Mouse (Mus musculus) hindbrain, embryonic 12.5 days (tissue): Measurements from ENCODE around the gene Tomm40l. TPM values are rescaled to one million over a fixed set of nuclear protein-coding genes. Genes with fewer than 3 reads are reported as not detected.

ENCODE experiments used
- ATAC-seq: fragments of 200-750 bp; cut with Nextera tagmentation; 2 replicates; pipeline ENCODE4 v1.8.0; 2017; ENCODE audit warnings: moderate TSS enrichment; ENCODE audit not compliant: low FRiP score
- H3K27ac ChIP-seq: fragments of 300-500 bp; sonication (generic); 2 replicates; pipeline ENCODE4 v1.5.1; 2016; ENCODE audit warnings: mild to moderate bottlenecking
- H3K27me3 ChIP-seq: fragments of 300-500 bp; sonication (generic); 2 replicates; pipeline ENCODE4 v1.6.1; 2016; ENCODE audit warnings: mild to moderate bottlenecking
- H3K36me3 ChIP-seq: fragments of 300-500 bp; sonication (generic); 2 replicates; pipeline ENCODE4 v1.6.1; 2016; ENCODE audit warnings: mild to moderate bottlenecking
- H3K4me1 ChIP-seq: fragments of 300-500 bp; sonication (generic); 2 replicates; pipeline ENCODE4 v1.6.1; 2016
- H3K4me2 ChIP-seq: fragments of 300-500 bp; sonication (generic); replicated peaks from 2 replicates; pipeline ENCODE4 v1.6.1; 2016; ENCODE audit warnings: mild to moderate bottlenecking
- H3K4me3 ChIP-seq: fragments of 300-500 bp; sonication (generic); 2 replicates; pipeline ENCODE4 v1.5.1; 2016; ENCODE audit warnings: mild to moderate bottlenecking
- H3K9ac ChIP-seq: fragments of 300-500 bp; sonication (generic); 2 replicates; pipeline ENCODE4 v1.6.1; 2016; ENCODE audit warnings: mild to moderate bottlenecking, moderate library complexity
- H3K9me3 ChIP-seq: fragments of 300-500 bp; sonication (generic); replicated peaks from 2 replicates; pipeline ENCODE4 v1.6.1; 2016; ENCODE audit warnings: mild to moderate bottlenecking
- WGBS: fragments of 180-500 bp; shearing (Covaris S2); methylation state at CpG from one replicate; pipeline ENCODE4 v1.1.7; 2016; 5-methylcytosine and 5-hydroxymethylcytosine counted together
- polyA plus RNA-seq: library from polyadenylated mRNA; unstranded; fragments of >200 nt; fragmentation: Nextera tagmentation; extraction: Ambion mirVana; gene quantifications from 2 replicates; pipeline ENCODE4 v1.2.1, GENCODE M21; 2016

Gene Tomm40l
- polyA plus RNA-seq, 1 experiment from 2014 or later = 28.1 TPM

DNA sequence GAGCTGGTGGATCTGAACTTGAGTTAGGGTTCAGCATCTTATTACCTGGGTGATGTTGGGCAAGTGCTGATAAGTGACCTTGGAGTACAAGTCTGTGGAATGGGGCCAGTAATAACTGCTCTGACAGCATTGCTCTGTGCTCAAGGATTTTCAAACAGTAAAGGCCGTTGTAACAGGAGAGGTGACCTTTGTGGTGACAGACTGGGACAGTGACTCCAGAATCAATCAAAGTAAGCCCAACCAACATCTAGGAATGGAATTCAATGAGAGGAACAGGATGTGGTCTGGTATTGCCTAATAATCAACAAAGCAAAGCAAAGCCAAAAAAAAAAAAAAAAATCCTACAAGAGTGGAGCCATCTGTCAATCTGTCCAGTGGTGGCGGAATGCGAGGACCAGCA, 38.0 kb upstream of the Tomm40l start:
- Histone ChIP-seq H3K27me3 (no peaks in the 10 kb centered on the region), H3K9me3 (no peaks in the 10 kb centered on the region), H3K4me1 (peaks cover 11% of the 10 kb centered on the region), H3K4me2 (no peak overlapping the region), H3K9ac (no peak overlapping the region), H3K4me3 (no peak overlapping the region), H3K27ac (no peak overlapping the region), H3K36me3 (no peaks in the 10 kb centered on the region)
- WGBS = 81% methylated on average over 3 of the region's 3 CpGs
- no peak for ATAC-seq

DNA sequence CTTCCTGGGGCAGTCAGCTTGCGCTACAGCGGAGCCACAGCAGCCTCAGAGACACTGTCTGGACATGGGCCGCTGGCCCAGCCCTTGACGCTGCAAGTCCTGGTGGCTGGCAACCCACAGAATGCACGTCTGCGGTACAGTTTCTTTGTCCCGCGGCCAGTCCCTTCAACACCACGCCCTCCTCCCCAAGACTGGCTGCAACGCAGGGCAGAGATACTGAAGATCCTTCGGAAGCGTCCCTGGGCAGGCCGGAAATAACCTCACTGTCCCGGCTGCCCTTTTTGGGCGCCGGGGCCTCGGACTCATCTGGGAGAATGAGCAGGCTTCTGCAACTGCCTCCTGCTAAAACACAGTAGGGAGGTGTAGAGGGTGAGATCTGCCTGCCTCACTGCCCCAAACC, 36.6 kb upstream of the Tomm40l start:
- Histone ChIP-seq H3K36me3 (no peaks in the 10 kb centered on the region), H3K4me3 (no peak overlapping the region), H3K27ac (no peak overlapping the region), H3K4me2 (no peak overlapping the region), H3K27me3 (no peaks in the 10 kb centered on the region), H3K9me3 (no peaks in the 10 kb centered on the region), H3K4me1 (peaks cover 11% of the 10 kb centered on the region), H3K9ac (no peak overlapping the region)
- ATAC-seq = no peak
- WGBS = 80% methylated on average over 17 of the region's 17 CpGs

DNA sequence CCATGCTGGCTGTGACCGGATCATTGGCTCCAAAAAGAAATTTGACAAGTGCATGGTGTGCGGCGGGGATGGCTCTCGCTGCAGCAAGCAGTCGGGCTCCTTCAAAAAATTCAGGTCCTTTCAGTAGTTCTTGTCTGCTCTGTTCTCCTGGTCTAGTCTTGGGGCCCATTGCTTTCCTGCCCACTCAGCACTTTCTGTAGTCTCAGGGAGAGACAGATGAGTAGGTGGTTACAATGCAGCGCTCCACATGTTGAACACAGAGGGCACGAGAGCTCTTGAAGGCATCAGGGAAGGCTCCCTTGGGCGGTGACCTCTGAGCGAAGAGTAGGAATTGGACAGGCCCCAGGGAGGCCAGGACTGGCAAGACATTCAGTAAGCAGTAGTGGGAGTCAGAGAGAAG, 35.5 kb upstream of the Tomm40l start:
- ATAC-seq = no peak
- 82% methylated on average over 9 of the region's 9 CpGs for WGBS
- Histone ChIP-seq H3K4me3 (no peak overlapping the region), H3K9me3 (no peaks in the 10 kb centered on the region), H3K4me2 (no peak overlapping the region), H3K27ac (no peak overlapping the region), H3K36me3 (no peaks in the 10 kb centered on the region), H3K27me3 (no peaks in the 10 kb centered on the region), H3K4me1 (peaks cover 6% of the 10 kb centered on the region), H3K9ac (no peak overlapping the region)

DNA sequence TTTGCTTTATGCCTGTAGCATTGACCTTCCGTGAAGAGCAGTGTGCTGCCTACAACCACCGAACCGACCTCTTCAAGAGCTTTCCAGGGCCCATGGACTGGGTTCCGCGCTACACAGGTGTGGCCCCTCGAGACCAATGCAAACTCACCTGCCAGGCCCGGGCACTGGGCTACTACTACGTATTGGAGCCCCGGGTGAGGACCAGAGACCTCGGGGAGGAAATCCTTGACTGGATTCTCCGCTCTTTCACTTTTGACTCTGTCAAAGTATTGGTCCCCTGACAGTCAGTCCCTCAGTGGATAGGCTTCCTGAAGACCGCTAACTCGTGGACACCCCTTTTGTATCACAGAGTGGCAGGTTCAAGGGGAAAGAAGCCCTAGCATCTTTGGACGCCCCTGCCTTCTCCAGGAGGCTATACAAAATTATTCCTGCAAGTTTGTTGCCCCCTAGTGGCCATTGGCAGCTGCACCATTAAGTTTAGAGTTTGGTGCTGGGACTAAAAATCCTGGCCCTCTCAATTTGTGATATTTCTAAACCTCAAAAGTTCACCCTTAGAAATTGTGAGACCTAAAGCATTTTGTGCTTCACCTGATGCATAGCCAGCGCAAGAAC, 34.7 kb upstream of the Tomm40l start:
- Histone ChIP-seq H3K4me2 (no peak overlapping the region), H3K4me3 (no peak overlapping the region), H3K36me3 (no peaks in the 10 kb centered on the region), H3K9me3 (no peaks in the 10 kb centered on the region), H3K9ac (no peak overlapping the region), H3K4me1 (peaks cover 7% of the 10 kb centered on the region), H3K27ac (no peak overlapping the region), H3K27me3 (no peaks in the 10 kb centered on the region)
- 66% methylated on average over 15 of the region's 15 CpGs for WGBS
- ATAC-seq = peak; percentile 41; the same call in 1 of the 2 replicates

DNA sequence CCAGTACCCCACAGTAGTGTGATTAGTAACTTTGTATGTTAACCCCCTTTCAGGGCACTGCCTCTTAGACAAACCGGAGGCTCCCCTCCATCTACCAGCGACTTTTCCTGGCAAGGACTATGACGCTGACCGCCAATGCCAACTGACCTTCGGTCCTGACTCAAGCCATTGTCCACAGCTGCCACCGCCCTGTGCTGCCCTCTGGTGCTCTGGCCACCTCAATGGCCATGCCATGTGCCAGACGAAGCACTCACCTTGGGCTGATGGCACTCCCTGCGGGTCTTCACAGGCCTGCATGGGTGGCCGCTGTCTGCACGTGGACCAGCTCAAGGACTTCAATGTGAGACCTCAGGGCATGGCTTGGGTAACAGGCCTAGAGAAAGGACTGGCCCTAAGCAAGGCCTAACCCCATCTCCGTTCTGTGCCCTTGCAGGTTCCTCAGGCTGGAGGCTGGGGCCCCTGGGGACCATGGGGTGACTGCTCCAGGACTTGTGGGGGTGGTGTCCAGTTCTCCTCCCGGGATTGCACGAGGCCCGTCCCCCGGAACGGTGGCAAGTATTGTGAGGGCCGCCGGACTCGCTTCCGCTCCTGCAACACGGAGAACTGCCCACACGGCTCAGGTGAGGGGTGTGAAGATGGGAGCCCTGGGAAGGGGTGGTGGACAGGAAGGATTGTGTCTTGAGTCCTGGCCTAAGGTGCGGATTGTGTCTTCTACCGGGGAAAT, 33.9 kb upstream of the Tomm40l start:
- WGBS = 90% methylated on average over 24 of the region's 24 CpGs
- no peaks in the 10 kb centered on the region for H3K36me3 ChIP-seq
- H3K9ac ChIP-seq = no peak overlapping the region
- no peaks in the 10 kb centered on the region for H3K27me3 ChIP-seq
- H3K4me1 ChIP-seq = peaks cover 14% of the 10 kb centered on the region
- ATAC-seq = no peak
- no peak overlapping the region for H3K4me2 ChIP-seq
- no peak overlapping the region for H3K4me3 ChIP-seq
- H3K9me3 ChIP-seq = no peaks in the 10 kb centered on the region
- no peak overlapping the region for H3K27ac ChIP-seq

DNA sequence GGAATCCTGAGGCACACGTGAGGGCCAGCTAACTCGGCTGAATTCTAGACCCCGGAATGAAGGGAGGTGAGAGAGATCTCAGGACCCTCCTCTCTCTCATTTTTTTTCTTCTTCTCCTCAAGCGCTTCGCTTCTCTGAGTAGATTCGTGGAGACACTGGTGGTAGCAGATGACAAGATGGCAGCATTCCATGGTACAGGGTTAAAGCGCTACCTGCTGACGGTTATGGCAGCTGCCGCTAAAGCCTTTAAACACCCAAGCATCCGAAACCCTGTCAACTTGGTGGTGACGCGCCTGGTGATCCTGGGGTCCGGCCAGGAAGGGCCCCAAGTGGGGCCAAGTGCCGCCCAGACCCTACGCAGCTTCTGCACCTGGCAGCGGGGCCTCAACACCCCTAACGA, 30.1 kb upstream of the Tomm40l start:
- no peak for ATAC-seq
- peak overlapping the region; percentile 55 for H3K4me2 ChIP-seq
- H3K36me3 ChIP-seq = no peaks in the 10 kb centered on the region
- no peaks in the 10 kb centered on the region for H3K27me3 ChIP-seq
- H3K9ac ChIP-seq = no peak overlapping the region
- WGBS = 50% methylated on average over 17 of the region's 17 CpGs
- H3K4me3 ChIP-seq = peak overlapping the region; percentile 29
- peak overlapping the region; percentile 81 for H3K27ac ChIP-seq
- no peaks in the 10 kb centered on the region for H3K9me3 ChIP-seq
- H3K4me1 ChIP-seq = peaks cover 43% of the 10 kb centered on the region

DNA sequence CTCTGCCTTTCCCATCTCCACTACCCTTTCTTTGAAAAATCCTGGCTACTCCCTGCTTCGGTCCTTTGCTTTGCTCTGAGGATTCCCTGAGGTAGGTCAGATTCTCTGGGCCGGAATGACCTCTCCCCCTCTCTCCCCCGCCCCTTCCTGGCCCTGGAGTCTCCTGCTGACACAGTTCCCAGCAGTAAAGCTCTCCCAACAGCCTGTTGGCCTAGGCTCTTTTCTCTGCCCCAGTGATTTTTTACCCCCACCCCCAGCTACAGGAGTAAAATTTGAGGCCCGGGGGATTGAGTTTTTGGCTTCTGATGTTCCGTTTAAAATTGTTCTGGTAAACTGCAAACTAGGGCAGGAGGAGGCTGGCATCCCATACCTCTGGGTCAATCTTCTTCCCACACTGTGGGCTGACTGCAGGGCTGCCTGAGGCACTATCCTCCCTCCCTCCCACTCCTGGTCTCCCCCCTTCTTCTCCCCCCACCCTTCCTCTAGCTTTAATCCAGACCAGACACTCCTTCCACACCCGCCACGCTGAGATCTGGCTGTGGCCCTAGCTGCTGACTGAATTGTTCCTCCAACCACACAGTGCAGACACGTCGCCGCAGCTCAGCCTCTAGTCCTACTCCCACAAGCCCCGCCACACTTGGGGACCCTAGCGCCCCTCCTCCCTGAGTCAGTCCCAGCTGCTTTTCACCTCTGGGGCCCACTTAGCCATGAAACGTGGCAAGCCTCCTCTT, 29.4 kb upstream of the Tomm40l start:
- H3K27ac ChIP-seq = peak overlapping the region; percentile 81
- ATAC-seq = no peak
- H3K9me3 ChIP-seq = no peaks in the 10 kb centered on the region
- H3K27me3 ChIP-seq = no peaks in the 10 kb centered on the region
- H3K36me3 ChIP-seq = no peaks in the 10 kb centered on the region
- H3K4me2 ChIP-seq = peak overlapping the region; percentile 55
- H3K4me1 ChIP-seq = peaks cover 45% of the 10 kb centered on the region
- peak overlapping the region; percentile 29 for H3K4me3 ChIP-seq
- H3K9ac ChIP-seq = peak overlapping the region; percentile 23; the same call in 1 of the 2 replicates
- WGBS = 2% methylated on average over 13 of the region's 13 CpGs

DNA sequence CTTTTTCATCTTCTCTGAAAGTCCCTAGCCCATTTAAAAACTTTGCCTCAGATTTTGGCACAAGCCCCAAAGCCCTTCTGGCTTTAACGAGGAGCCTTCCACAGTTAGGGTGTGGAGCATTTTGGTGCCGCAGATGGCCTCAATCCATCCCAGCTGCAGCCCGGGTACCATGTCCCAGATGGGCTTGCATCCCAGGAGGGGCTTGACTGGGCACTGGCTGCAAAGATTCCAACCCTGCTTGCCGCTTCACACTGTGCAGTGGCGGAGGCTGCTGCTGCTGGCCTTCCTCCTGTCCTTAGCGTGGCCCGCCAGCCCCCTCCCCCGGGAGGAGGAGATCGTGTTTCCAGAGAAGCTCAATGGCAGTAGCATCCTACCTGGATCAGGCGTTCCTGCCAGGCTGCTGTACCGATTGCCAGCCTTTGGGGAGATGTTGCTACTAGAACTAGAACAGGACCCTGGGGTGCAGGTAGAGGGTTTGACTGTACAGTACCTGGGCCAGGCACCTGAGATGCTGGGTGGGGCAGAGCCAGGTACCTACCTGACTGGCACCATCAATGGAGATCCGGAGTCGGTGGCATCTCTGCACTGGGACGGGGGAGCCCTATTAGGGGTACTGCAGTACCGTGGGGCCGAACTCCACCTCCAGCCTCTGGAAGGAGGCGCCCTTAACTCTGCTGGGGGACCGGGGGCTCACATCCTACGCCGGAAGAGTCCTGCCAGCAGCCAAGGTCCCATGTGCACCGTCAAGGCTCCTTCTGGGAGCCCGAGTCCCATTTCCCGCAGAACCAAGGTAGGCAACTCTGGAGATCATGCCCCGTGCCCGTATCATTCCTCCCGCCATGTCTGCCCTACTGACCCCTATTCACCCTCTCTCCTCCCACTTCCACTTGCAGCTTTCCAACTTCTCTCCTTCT, 28.6 kb upstream of the Tomm40l start, which contains the start of gene Ndufs2:
Ndufs2 (minus strand) TSS at position 709 of the 914 bp plus-strand sequence.
- peak; percentile 15; the same call in 1 of the 2 replicates for ATAC-seq
- Histone ChIP-seq H3K36me3 (no peaks in the 10 kb centered on the region), H3K9ac (peak within 1 kb of the TSS; percentile 49), H3K9me3 (no peaks in the 10 kb centered on the region), H3K4me2 (peak within 1 kb of the TSS; percentile 55), H3K27ac (peak within 1 kb of the TSS; percentile 81), H3K27me3 (no peaks in the 10 kb centered on the region), H3K4me3 (peak within 1 kb of the TSS; percentile 29), H3K4me1 (peaks cover 50% of the 10 kb centered on the region)
- 9% methylated on average over 26 of the region's 26 CpGs for WGBS

DNA sequence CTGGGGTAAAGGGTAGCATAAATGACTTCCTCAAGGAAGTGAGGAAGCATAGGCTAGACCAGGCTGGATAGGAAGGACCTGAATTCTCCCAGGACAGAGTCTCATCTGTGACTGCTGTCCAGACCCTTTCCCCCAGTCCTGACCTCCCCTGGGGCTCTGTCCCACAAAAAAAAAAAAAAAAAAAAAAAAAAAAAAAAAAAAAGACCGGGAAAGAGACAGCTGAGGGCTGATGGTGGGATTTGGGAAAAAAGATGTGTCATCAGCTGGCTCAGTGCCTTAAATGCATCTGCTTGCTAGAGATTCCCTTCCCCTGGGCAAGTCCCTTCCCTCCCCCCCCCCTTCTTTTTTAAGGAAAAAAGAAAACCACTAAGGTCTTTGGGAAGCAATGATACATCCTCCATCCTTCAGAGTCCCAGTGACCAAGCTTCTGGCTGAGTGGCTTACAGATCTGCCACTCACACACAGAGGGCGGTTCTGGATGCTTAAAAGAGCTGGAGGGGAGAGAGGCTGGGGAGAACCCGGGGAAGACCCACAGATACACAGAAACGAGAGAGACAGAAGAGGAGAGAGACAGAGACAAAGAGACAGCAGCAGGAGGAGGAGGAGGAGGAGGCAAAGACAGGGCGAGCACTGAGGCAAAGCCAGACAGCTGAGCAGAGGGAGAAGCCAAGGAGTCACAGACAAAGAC, 27.7 kb upstream of the Tomm40l start, which contains the start of gene Adamts4:
Adamts4 (plus strand) TSS at position 509 of the 688 bp plus-strand sequence.
- H3K4me2 ChIP-seq = peak within 1 kb of the TSS; percentile 55
- no peaks in the 10 kb centered on the region for H3K27me3 ChIP-seq
- H3K9ac ChIP-seq = peak within 1 kb of the TSS; percentile 49
- H3K9me3 ChIP-seq = no peaks in the 10 kb centered on the region
- H3K4me1 ChIP-seq = peaks cover 55% of the 10 kb centered on the region
- peaks cover 1% of the 10 kb centered on the region; the same call in 1 of the 2 replicates for H3K36me3 ChIP-seq
- 12% methylated on average over 4 of the region's 5 CpGs for WGBS
- no peak for ATAC-seq
- peak within 1 kb of the TSS; percentile 29 for H3K4me3 ChIP-seq
- peak within 1 kb of the TSS; percentile 81 for H3K27ac ChIP-seq

DNA sequence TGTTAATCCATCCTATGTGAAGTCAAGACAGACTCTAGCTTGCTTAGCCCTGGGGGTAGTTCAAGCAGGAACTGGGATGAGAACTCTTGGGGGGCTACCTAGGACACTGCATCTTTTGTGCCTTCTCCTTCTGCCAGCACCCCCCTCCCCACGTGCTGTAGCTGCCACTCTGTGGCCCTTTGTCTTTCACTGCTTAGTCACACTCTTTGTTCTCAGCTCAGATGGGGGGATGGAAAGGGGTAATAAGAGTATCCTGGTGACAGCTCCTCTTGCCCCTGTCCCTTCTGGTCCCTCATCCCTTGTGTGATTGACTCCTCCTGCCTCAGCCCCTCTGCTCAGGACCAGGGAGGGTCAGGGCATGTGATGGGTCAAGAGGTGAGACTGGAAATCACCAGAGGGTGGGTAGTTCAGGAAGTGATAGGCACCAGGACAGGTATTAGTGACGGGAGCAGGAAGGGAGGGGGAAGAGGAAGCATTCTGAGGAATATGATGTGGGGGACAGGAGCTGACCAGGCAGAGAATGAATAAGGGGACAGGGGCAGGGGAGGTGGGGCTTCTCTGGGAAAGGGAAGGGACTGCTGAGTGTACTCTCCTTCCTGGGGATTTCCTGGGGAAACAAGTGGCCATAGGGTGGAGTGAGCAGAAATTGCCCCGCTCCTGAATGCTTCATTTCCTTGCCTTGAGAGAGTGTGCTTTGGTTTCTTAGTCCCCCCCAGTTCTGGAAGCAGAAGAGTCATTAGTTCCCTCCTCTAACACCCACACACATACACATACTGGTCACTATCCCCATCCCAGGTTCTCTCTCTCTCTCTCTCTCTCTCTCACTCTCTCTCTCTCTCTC, 26.3 kb upstream of the Tomm40l start:
- 31% methylated on average over 3 of the region's 3 CpGs for WGBS
- ATAC-seq = 0 out of 2 replicates have a peak, but pooled peaks have one; percentile 5
- H3K4me3 ChIP-seq = no peak overlapping the region
- H3K9ac ChIP-seq = no peak overlapping the region
- H3K4me1 ChIP-seq = peaks cover 55% of the 10 kb centered on the region
- no peaks in the 10 kb centered on the region for H3K27me3 ChIP-seq
- H3K9me3 ChIP-seq = no peaks in the 10 kb centered on the region
- peak overlapping the region; percentile 83 for H3K27ac ChIP-seq
- no peak overlapping the region for H3K4me2 ChIP-seq
- H3K36me3 ChIP-seq = peaks cover 10% of the 10 kb centered on the region; the same call in 1 of the 2 replicates
